Mouse (Mus musculus) cortical plate, adult 2 months (tissue): Measurements from ENCODE around the gene Psmb11. TPM values are rescaled to one million over a fixed set of nuclear protein-coding genes. Genes with fewer than 3 reads are reported as not detected.

Experiments used
- H3K27ac ChIP-seq: fragments of 200-500 bp; 2 replicates; pipeline ENCODE4 v1.5.1; 2012; ENCODE audit warnings: low read length, control low read depth, inconsistent platforms; ENCODE audit not compliant: insufficient read depth
- H3K4me1 ChIP-seq: fragments of 200-500 bp; 2 replicates; pipeline ENCODE4 v1.6.1; 2011; ENCODE audit warnings: low read length; ENCODE audit not compliant: control insufficient read depth, insufficient read depth
- H3K4me3 ChIP-seq: fragments of 200-500 bp; 2 replicates; pipeline ENCODE4 v1.5.1; 2011; ENCODE audit warnings: mild to moderate bottlenecking, low read length, control low read depth; ENCODE audit not compliant: insufficient read depth
- CTCF ChIP-seq: fragments of 200-500 bp; IDR thresholded peaks from 2 replicates; pipeline ENCODE4 v1.5.1; 2011; ENCODE audit warnings: mild to moderate bottlenecking, control low read depth, low read length; ENCODE audit not compliant: insufficient read depth; ENCODE audit errors: extremely low read depth
- POLR2A ChIP-seq: fragments of 200-500 bp; IDR thresholded peaks from 2 replicates; pipeline ENCODE4 v1.6.1; 2011; ENCODE audit warnings: mild to moderate bottlenecking, low read length, control low read depth; ENCODE audit not compliant: insufficient read depth; ENCODE audit errors: extremely low read depth
- polyA plus RNA-seq: library from polyadenylated mRNA; depleted of rRNA; stranded (reverse); fragments of >200 nt; gene quantifications from 2 replicates; pipeline ENCODE4 v1.2.3, GENCODE M21; 2012; rRNA removed

Psmb11 gene
- polyA plus RNA-seq: 0.17 and 0.23 TPM in 2 replicates

DNA sequence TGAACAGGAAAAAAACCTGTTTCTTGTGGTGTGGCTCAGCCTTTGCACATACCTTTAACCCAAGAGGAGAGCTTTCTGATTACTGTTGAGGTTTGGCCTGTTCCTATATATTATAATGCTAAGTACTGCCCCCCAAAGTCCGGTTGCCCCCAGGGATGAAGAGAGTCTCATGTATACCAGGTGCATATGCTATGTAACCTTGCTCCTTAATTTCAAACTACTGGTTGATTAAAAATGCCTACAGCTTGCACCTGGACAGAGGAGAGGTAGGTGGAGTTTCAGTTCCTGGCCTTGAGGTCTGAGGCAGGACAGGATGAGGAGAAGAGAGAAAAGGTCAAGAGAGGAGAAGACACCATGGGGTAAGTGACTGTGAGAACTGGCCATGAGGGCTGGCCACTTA is at the start of gene Psmb11:
Gene Psmb11 (plus strand): TSS at position 301 of the 400 bp plus-strand sequence.
- H3K4me1 ChIP-seq: peaks cover 1% of the 10 kb centered on the region; the same call in 1 of the 2 replicates
- H3K27ac ChIP-seq: no peak within 1 kb of the TSS
- TF ChIP-seq POLR2A: no peak
- TF ChIP-seq CTCF: no peak
- H3K4me3 ChIP-seq: no peak within 1 kb of the TSS

DNA sequence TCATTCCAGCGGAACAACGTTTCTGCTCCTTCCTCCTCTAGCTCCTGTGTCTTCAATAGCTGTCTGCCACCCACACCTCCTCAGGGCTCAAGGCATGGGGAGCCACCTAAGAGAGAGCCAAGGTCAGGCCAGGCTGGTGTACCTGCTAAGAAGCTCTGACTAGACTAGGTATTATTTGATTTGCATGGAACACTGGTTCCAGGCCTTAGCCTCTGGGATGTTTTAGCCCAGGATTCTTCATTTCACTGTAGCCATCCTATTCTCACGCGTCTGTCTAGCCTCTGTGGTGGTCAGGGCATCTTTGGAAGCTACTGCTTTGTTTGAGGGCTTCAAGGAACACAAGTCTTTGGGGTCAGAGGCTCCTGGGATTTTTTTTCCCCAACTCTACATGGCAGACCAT is 49.1 kb upstream of the Psmb11 start:
- Histone ChIP-seq H3K4me1 (no peaks in the 10 kb centered on the region), H3K4me3 (no peak overlapping the region), H3K27ac (no peak overlapping the region)
- TF ChIP-seq POLR2A (no peak), CTCF (no peak)

DNA sequence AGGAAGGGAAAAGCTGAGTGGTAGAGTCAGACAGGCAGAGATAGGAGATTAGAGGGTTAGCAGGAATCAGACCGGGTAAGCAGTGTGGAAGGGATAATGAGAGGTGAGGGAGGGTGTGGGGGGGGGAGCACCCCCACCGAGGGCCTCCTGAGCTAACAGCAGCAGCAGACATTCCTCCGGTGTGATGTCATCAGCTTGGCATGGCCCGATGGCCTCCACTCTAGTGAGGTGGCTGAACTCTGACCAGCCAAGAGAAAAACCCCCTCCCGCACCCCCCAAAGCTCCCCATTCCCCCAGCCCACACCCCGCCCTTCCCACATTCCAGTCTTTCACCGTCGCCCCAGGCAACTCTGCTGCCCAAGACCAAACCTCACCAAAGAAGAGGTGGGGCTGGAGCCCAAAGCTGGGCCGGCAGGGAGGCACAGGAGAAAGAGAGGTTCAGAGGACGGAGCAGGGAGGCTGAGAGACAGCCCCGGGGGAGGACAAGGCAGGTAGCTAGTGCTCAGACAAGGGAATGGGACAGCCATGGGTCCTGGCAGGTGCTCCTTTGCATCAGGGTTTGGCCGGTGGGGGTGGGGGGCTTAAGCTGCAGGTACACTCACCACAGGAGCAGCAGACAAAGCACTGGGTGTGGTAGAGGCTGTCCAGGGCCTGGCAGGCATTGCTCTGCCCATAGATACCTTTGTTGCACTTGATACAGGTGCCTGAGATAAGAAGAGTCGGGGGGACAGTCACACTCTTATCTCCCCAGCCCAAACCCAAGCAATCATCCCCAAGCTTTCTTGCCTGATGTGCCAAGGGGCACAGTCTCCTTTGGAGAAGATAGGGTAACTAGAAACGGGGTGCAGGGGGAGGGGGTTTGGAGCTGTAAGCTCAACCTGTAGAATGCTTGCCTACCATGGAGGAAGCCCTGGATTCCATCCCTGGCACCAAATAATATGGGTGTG is 48.2 kb upstream of the Psmb11 start:
- no peak overlapping the region for H3K27ac ChIP-seq
- no peak overlapping the region for H3K4me3 ChIP-seq
- H3K4me1 ChIP-seq: no peaks in the 10 kb centered on the region
- TF ChIP-seq CTCF (no peak), POLR2A (no peak)

DNA sequence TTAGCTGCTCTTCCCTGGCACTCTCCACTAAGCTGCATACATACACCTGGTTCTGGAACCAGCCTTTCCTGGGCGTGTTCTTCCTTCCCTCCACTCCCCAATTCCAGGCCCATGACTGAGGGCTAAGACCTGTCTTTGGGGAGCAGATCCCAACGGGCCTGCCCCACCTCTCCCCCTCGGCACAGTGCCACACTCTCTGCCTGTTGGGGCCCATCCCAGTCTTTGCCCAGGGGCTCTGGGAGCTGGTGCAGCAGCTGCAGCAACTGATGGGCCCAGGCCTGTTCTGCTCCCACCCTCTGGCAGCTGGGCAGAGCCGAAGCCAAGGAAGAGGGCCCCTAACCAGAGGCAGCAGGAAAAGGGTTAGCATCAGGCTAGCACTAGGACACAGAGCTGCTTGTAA is 47.0 kb upstream of the Psmb11 start:
- Histone ChIP-seq H3K4me3 (no peak overlapping the region), H3K4me1 (no peaks in the 10 kb centered on the region), H3K27ac (no peak overlapping the region)
- TF ChIP-seq POLR2A (no peak), CTCF (no peak)

DNA sequence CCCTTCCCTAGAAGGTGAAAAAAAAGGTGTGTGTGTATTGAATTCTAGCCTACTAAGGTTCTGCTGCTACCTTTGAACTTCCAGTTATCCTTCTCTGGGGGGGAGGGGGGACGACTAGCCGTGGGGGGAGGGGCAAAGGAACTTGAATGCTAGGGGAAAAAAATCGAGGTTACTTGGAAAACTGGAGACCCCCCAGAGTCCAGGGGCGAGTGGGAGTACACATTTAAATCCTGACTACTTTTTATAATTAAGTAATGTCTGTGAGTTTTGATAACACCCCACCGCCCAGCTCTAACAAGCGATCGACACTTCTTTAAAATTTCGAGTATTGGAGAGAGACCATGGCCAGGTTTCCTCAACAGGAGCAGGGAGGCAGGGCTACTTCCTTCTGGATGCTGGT is 46.2 kb upstream of the Psmb11 start:
- Histone ChIP-seq H3K4me1 (no peaks in the 10 kb centered on the region), H3K27ac (no peak overlapping the region), H3K4me3 (no peak overlapping the region)
- TF ChIP-seq CTCF (no peak), POLR2A (no peak)

DNA sequence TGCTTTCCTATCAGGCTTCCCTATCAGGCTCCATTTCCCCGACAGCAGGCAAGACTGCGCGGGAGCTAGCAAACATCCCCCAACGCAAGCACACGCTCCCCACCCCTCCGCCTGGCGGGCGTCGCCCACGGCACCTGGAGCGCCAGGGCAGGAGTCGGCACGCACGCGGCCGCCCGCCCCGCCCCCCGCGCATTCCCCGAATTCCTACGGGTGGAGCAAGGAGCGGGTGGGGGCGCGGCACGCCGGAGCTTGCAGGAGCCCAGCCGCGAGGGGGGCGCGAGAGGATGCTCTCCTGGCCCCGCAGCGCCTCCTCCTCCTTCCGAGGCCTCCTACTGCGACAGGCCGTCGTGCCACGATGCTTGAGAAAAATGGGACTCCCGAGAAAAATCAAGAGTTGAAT is 45.6 kb upstream of the Psmb11 start:
- Histone ChIP-seq H3K4me3 (no peak overlapping the region), H3K27ac (no peak overlapping the region), H3K4me1 (no peaks in the 10 kb centered on the region)
- no peak for TF ChIP-seq CTCF

DNA sequence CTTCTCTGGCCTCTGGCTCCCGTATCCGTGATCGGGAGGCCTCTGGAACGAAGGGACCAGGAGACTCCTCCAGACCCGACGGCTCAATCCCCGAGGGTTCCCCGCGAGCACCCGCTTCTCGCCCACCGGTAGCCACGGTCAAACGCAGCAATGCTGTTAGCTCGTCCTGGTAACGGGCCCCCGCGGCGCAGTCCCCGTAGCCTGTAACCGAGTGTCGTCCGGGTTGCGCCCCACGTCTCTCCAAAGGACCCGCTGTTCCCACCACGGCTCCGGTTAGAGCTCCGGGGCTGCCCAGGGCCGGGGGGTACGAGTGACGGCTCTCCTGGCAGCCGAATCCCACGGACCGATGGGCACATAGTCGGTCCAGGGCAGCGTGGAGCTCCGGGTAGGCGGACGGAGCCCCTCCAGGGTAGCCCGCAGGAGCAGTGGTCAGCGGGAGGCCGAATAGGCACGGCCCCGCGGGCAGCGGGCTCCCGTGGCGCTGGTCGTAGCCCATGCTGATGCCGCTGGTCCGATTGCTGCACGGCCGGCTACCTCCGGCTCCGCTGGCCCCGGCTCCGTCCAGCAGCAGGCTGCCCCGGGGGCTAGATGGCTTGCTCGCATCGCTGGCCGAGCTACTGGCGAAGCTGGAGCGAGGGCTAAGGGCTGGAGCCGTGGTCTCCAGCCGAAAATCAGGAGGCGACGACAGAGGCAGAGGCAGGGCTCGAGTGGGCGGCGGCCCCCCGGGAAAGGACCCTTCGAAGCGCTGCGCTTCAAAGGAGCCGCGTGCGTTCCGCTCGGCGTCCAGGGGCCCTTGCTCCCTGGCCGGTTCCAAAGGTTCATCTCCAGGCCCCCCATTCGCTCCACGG is 44.8 kb upstream of the Psmb11 start:
- peak overlapping the region; percentile 37; the same call in 1 of the 2 replicates for H3K4me3 ChIP-seq
- H3K4me1 ChIP-seq: no peaks in the 10 kb centered on the region
- TF ChIP-seq POLR2A (no peak), CTCF (no peak)
- no peak overlapping the region for H3K27ac ChIP-seq

DNA sequence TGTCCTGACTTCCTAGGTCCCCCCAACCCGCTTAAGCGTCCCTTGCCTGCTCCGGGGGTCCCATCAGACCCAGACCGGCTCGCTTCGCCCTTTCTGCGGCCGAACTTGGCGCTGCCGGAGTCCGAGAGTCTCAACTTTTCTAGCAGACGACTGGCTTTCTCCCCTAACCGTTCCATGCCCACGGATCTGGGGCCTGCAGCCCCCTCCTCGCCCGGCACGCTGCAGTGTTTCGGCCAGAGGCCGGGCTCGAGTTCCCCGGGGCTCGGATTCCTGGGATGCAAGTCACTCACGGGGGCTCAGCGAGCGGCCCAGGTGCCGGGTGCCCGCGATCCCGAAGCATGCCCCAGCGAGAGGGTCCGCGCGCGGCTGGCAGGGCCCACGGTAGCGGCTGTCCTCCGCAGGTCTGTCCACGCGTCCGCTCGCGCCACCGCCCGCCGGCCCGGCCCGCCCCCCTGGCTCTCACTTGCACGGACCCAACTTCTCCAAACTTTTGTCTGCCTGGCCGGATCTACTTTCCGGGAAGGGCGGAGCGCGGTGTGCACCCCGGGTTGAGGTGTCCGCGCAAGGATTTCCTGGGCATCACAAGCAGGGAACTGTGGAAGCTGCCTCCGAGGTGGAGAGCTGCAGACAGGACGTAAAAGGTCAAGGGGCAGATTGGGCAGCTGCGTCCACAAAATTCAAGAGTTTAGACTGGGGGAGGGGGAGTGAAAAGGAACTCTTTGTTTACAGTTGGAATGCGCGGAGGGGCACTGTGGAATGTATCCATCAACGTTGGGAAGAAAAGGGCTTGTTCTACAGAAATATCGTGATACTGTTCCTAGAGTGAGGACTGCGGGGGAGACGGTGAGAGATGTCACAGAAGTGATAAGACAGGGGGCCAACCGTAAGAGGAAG is 43.9 kb upstream of the Psmb11 start, which contains the start of gene Ajuba:
Gene Ajuba (minus strand): TSS at position 470 of the 894 bp plus-strand sequence.
- H3K4me1 ChIP-seq: no peaks in the 10 kb centered on the region
- no peak for TF ChIP-seq POLR2A
- no peak for TF ChIP-seq CTCF
- no peak within 1 kb of the TSS; the same call in 1 of the 2 replicates for H3K27ac ChIP-seq
- H3K4me3 ChIP-seq: peak within 1 kb of the TSS; percentile 37

DNA sequence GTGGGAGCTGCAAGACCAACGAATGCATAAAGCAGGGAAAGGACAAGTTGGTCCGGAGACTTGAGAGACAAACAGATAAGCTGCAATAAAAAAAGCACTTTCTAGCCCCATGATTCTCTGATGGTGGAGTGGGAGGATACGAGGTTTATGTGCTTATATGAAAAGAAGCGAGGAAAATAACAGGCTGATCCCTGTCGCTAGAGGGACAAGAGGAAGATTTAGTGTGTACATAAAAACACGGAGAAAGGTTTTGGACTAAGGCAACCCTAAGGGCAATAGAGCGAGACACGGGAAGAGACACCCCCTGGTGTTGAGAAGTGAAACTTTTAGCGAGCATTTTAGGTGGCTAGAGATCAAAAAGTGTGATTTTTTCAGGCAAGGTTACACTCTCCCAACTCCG is 43.2 kb upstream of the Psmb11 start:
- Histone ChIP-seq H3K27ac (no peak overlapping the region; the same call in 1 of the 2 replicates), H3K4me3 (peak overlapping the region; percentile 37), H3K4me1 (no peaks in the 10 kb centered on the region)
- TF ChIP-seq POLR2A (no peak), CTCF (peak; percentile 39)
